Mouse (Mus musculus) liver, embryonic 15.5 days (tissue): Measurements from ENCODE around the gene Cd44. TPM values are rescaled to one million over a fixed set of nuclear protein-coding genes. Genes with fewer than 3 reads are reported as not detected.

Experiments used
- ATAC-seq: fragments of 200-750 bp; cut with Nextera tagmentation; 2 replicates; pipeline ENCODE4 v1.8.0; 2017; ENCODE audit warnings: moderate number of reproducible peaks, mild to moderate bottlenecking, moderate library complexity; ENCODE audit not compliant: insufficient read depth
- H3K27ac ChIP-seq: fragments of 300-500 bp; sonication (generic); replicated peaks from 2 replicates; pipeline ENCODE4 v1.5.1; 2015; ENCODE audit warnings: mild to moderate bottlenecking, inconsistent platforms
- H3K27me3 ChIP-seq: fragments of 300-500 bp; sonication (generic); 2 replicates; pipeline ENCODE4 v1.6.1; 2015; ENCODE audit warnings: mild to moderate bottlenecking, inconsistent platforms
- H3K36me3 ChIP-seq: fragments of 300-500 bp; sonication (generic); replicated peaks from 2 replicates; pipeline ENCODE4 v1.6.1; 2015; ENCODE audit warnings: moderate library complexity, mild to moderate bottlenecking, inconsistent platforms
- H3K4me1 ChIP-seq: fragments of 300-500 bp; sonication (generic); replicated peaks from 2 replicates; pipeline ENCODE4 v1.6.1; 2015; ENCODE audit warnings: inconsistent platforms
- H3K4me2 ChIP-seq: fragments of 300-500 bp; sonication (generic); 2 replicates; pipeline ENCODE4 v1.6.1; 2015; ENCODE audit warnings: moderate library complexity, mild to moderate bottlenecking, inconsistent platforms
- H3K4me3 ChIP-seq: fragments of 300-500 bp; sonication (generic); replicated peaks from 2 replicates; pipeline ENCODE4 v1.5.1; 2015; ENCODE audit warnings: mild to moderate bottlenecking, inconsistent platforms
- H3K9ac ChIP-seq: fragments of 300-500 bp; sonication (generic); 2 replicates; pipeline ENCODE4 v1.6.1; 2015; ENCODE audit warnings: moderate library complexity, mild to moderate bottlenecking, inconsistent platforms
- H3K9me3 ChIP-seq: fragments of 300-500 bp; sonication (generic); replicated peaks from 2 replicates; pipeline ENCODE4 v1.6.1; 2016; ENCODE audit warnings: inconsistent platforms
- WGBS: fragments of 180-500 bp; shearing (Covaris S2); methylation state at CpG from one replicate; pipeline ENCODE4 v1.1.7; 2015; ENCODE audit warnings: mixed read lengths; ENCODE audit not compliant: insufficient replicate concordance; 5-methylcytosine and 5-hydroxymethylcytosine counted together
- polyA plus RNA-seq: library from polyadenylated mRNA; unstranded; fragments of >200 nt; fragmentation: Nextera tagmentation; extraction: Ambion mirVana; gene quantifications from 2 replicates; pipeline ENCODE4 v1.2.1, GENCODE M21; 2015

Cd44 gene
- polyA plus RNA-seq, 1 experiment from 2014 or later = 15.5 TPM

DNA sequence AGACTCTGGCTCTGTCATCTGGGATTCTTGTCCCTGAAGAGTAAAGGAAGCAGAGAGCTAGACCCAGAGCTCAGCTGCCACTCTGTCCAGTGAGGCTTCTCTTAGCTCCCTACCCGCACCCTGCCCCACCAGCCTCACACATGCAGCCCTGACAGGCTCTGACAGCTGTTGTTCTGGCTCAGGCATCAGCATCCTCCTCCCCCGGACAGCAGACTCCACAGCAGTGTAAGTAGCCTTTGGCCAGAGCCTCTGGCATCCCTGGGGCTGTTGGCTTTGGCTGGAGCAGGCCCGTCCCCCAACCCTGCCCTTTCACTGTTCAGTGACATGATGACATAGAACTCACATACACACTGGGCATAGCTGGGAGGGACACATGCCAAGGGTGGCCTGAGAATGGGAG, 35.4 kb upstream of the Cd44 start:
- no peak overlapping the region for H3K9ac ChIP-seq
- no peak overlapping the region for H3K27ac ChIP-seq
- no peak overlapping the region for H3K4me3 ChIP-seq
- H3K36me3 ChIP-seq = no peaks in the 10 kb centered on the region
- no peaks in the 10 kb centered on the region for H3K9me3 ChIP-seq
- H3K27me3 ChIP-seq = no peaks in the 10 kb centered on the region
- H3K4me2 ChIP-seq = no peak overlapping the region
- H3K4me1 ChIP-seq = no peaks in the 10 kb centered on the region
- no peak for ATAC-seq
- WGBS = 48% methylated on average over 3 of the region's 3 CpGs

DNA sequence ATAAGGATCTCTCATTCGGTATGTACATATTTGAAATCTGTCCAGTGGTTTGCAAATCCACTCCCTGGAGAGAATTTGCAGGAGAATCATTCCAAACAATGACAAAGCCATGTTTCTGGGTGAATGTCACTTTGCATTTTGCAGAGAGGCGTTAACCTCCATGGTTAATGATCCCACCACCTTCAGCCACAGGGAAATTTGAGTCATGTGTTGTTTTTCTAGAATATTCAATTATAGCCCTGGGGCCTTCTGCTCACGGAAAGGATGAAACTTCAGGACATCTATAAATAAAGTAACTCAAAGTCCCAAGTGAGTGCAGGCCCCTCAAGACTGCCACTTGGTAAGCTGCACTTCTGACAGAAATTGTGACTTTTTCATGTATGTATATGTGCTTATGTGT, 33.4 kb upstream of the Cd44 start:
- Histone ChIP-seq H3K9ac (no peak overlapping the region), H3K4me1 (no peaks in the 10 kb centered on the region; the same call in 1 of the 2 replicates), H3K27me3 (no peaks in the 10 kb centered on the region), H3K36me3 (no peaks in the 10 kb centered on the region), H3K9me3 (no peaks in the 10 kb centered on the region), H3K27ac (no peak overlapping the region), H3K4me3 (no peak overlapping the region), H3K4me2 (no peak overlapping the region)
- no peak for ATAC-seq
- WGBS = 46% methylated on average over 3 of the region's 3 CpGs

DNA sequence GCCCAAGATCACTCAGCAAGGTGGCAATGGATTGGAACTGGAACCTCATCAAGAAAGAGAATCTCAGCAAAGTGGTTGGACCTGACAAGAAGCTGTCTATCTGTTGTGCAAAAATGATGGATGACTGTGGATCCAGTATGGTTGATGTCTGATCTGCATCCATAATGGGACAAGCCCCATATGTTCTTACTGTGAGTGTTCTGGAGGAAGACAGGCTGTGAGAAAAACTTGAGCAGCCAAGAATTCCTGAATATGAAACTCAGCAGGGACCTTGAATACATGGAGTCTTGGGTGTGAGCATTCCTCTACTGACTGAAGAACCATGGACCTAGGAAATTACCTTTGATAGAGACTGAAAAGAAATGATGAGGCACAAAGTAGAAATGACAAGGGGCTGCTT, 32.3 kb upstream of the Cd44 start:
- no peak overlapping the region for H3K4me2 ChIP-seq
- no peaks in the 10 kb centered on the region for H3K27me3 ChIP-seq
- H3K9ac ChIP-seq = no peak overlapping the region
- peaks cover 2% of the 10 kb centered on the region; the same call in 1 of the 2 replicates for H3K4me1 ChIP-seq
- H3K36me3 ChIP-seq = no peaks in the 10 kb centered on the region
- H3K27ac ChIP-seq = no peak overlapping the region
- no peak overlapping the region for H3K4me3 ChIP-seq
- ATAC-seq = no peak
- no peaks in the 10 kb centered on the region for H3K9me3 ChIP-seq

DNA sequence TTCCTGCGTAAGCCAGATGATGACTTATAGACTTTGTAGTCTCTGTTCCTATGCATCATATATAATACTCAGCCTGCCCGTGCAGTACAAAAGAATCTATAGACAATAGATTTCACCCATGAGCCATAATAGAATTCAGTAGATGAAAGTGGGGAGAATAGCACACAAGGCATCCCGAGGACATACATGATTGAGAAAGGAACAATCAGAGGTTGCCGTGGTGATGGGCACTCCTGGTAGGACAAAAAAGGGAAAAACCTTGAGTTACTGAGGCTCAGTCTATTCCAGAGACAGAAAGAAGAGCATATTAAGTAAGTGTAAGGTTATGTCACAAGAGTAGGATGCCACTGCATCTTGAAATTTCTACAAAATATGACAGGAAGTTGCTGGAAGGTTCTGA, 31.7 kb upstream of the Cd44 start:
- H3K4me2 ChIP-seq = no peak overlapping the region
- no peaks in the 10 kb centered on the region for H3K27me3 ChIP-seq
- peaks cover 4% of the 10 kb centered on the region; the same call in 1 of the 2 replicates for H3K4me1 ChIP-seq
- ATAC-seq = no peak
- H3K36me3 ChIP-seq = no peaks in the 10 kb centered on the region
- H3K4me3 ChIP-seq = no peak overlapping the region
- 63% methylated on average over 4 of the region's 4 CpGs for WGBS
- no peak overlapping the region for H3K9ac ChIP-seq
- H3K27ac ChIP-seq = no peak overlapping the region
- no peaks in the 10 kb centered on the region for H3K9me3 ChIP-seq

DNA sequence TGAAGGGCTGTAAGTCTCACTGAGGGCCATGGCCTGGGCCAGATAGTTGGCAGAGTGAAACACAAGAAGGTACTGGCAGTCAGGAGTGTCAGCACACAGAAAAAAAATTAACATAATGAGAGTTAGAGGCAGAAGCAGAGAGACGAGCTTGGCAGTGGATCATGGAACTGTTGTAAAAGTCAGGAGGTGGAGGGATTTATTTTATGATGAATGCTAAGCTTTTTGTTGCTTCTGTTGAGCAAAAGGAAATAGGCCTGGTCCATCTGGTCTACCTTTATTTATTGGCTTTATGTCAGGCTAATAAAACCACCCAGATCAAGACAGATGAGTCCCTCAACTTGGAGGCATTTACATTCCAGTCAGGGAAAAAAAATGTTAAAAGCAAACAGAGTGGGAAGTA, 31.2 kb upstream of the Cd44 start:
- Histone ChIP-seq H3K27me3 (no peaks in the 10 kb centered on the region), H3K27ac (no peak overlapping the region), H3K9me3 (no peaks in the 10 kb centered on the region), H3K4me1 (peaks cover 4% of the 10 kb centered on the region; the same call in 1 of the 2 replicates), H3K4me2 (no peak overlapping the region), H3K4me3 (no peak overlapping the region), H3K36me3 (no peaks in the 10 kb centered on the region), H3K9ac (no peak overlapping the region)
- 35% methylated on average over 1 of the region's 1 CpGs for WGBS
- ATAC-seq = no peak

DNA sequence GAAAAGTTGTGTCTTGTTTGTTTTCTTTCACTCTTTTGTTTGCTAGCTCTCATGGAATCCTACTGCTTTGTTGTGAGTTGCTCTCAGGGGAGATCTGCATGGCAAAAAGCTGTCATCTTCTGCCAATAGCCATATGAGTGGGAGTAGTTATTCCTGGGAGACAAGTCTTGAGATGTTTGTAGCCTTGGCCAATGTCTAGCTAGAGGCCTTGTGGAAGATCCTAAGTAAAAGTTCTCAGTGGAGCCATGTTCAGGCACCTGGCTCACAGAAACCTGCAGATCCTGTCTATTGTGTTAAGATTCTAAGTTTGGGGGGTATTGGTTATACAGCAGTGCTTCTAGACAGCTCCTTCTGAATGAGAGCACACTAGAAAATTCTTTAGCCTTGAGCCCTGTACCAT, 26.7 kb upstream of the Cd44 start:
- H3K36me3 ChIP-seq = no peaks in the 10 kb centered on the region
- no peak overlapping the region for H3K27ac ChIP-seq
- H3K9ac ChIP-seq = no peak overlapping the region
- H3K4me1 ChIP-seq = peaks cover 4% of the 10 kb centered on the region; the same call in 1 of the 2 replicates
- no peak for ATAC-seq
- H3K27me3 ChIP-seq = no peaks in the 10 kb centered on the region; the same call in 1 of the 2 replicates
- no peak overlapping the region for H3K4me2 ChIP-seq
- H3K9me3 ChIP-seq = no peaks in the 10 kb centered on the region
- no peak overlapping the region for H3K4me3 ChIP-seq

DNA sequence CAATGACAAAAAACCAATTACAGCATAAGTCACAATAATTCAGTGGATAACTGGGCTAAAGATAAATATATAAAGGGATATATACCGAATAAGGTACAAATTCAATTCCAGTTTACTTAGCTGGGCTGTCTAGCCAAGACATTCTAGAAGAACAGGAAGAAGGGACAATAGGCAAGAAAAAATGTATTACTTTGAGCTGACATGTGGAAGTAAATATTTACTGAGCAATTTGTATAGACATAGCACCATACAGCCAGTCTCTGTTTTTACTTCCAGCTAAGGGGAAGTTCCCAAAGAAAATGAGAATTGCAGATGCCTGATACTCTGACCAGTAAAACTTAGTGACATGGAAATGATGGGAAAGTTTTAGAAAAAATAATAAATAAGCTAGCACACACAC, 23.0 kb upstream of the Cd44 start:
- Histone ChIP-seq H3K4me1 (0 out of 2 replicates have a peak, but pooled peaks cover 4% of the 10 kb centered on the region), H3K9ac (no peak overlapping the region), H3K9me3 (no peaks in the 10 kb centered on the region), H3K4me2 (no peak overlapping the region), H3K27me3 (peaks cover 4% of the 10 kb centered on the region; the same call in 1 of the 2 replicates), H3K36me3 (no peaks in the 10 kb centered on the region), H3K27ac (no peak overlapping the region), H3K4me3 (no peak overlapping the region)
- 53% methylated on average over 1 of the region's 1 CpGs for WGBS
- no peak for ATAC-seq

DNA sequence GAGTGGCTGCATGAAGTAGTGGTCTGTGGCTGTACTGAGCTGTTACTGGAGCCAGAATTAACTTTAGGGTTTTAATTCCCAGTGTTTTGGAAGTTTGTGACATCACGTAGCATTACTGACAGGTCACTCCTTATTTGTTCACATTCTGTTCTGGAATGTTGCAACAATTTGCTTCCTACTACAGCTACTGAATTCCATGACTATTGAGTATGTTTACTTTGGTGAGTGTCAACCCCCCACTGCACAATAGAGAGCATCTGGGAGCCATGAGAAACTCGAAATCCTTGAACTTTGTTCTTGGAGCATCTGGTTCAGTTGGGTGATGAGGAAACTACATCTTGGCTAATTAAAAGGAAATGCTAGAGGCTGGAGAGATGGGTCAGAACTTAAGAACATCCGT, 22.2 kb upstream of the Cd44 start:
- no peaks in the 10 kb centered on the region for H3K36me3 ChIP-seq
- no peak overlapping the region for H3K4me3 ChIP-seq
- peaks cover 4% of the 10 kb centered on the region; the same call in 1 of the 2 replicates for H3K27me3 ChIP-seq
- no peak overlapping the region for H3K9ac ChIP-seq
- ATAC-seq = no peak
- no peak overlapping the region for H3K4me2 ChIP-seq
- H3K9me3 ChIP-seq = no peaks in the 10 kb centered on the region
- H3K27ac ChIP-seq = no peak overlapping the region
- WGBS = 56% methylated on average over 3 of the region's 3 CpGs
- H3K4me1 ChIP-seq = 0 out of 2 replicates have a peak, but pooled peaks cover under 1% of the 10 kb centered on the region

DNA sequence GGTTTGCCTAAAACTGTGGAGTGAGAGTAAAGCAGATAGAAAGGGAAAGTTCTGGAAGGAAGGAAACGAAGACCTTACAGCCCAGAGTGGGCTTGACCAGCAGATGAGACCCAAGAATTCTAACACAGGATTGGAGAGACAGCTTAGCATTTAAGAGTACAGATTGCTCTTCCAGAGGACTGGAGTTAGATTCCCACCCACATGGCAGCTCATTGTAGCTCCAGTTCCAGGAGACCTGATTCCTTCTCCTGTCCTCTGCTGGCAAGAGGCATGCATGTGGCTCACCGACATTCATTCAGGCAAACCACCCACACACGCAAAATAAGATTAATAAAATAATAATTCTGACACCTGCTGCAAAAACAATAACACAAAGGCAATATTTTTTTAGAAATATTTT, 20.6 kb upstream of the Cd44 start:
- Histone ChIP-seq H3K4me3 (no peak overlapping the region), H3K27me3 (peaks cover 4% of the 10 kb centered on the region; the same call in 1 of the 2 replicates), H3K9ac (no peak overlapping the region), H3K4me1 (no peaks in the 10 kb centered on the region), H3K4me2 (no peak overlapping the region), H3K27ac (no peak overlapping the region), H3K9me3 (no peaks in the 10 kb centered on the region), H3K36me3 (no peaks in the 10 kb centered on the region)
- no peak for ATAC-seq
- 72% methylated on average over 3 of the region's 3 CpGs for WGBS

DNA sequence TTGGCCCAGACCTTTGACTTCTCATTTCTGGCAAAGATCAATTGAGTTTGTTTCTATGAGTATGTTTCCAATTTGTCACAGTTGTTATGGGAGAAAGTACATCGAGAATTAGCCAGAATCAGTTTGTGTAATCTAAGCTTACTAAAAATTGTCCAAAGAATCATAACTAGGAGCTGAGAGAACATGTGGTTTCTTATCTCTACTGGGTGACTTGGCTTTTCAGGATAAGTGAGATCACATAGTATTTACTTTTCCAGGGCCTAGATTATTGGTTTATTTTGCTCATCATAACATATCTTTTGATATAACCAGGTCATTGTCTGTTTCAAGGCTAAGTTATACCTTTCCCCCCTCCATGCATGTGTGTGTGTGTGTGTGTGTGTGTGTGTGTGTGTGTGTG, 16.8 kb upstream of the Cd44 start:
- H3K9me3 ChIP-seq = no peaks in the 10 kb centered on the region
- no peak overlapping the region for H3K4me2 ChIP-seq
- no peak for ATAC-seq
- H3K27ac ChIP-seq = no peak overlapping the region
- H3K4me1 ChIP-seq = peaks cover 16% of the 10 kb centered on the region
- no peaks in the 10 kb centered on the region for H3K36me3 ChIP-seq
- H3K9ac ChIP-seq = no peak overlapping the region
- H3K27me3 ChIP-seq = 0 out of 2 replicates have a peak, but pooled peaks cover 4% of the 10 kb centered on the region
- 36% methylated on average over 1 of the region's 1 CpGs for WGBS
- H3K4me3 ChIP-seq = no peak overlapping the region

DNA sequence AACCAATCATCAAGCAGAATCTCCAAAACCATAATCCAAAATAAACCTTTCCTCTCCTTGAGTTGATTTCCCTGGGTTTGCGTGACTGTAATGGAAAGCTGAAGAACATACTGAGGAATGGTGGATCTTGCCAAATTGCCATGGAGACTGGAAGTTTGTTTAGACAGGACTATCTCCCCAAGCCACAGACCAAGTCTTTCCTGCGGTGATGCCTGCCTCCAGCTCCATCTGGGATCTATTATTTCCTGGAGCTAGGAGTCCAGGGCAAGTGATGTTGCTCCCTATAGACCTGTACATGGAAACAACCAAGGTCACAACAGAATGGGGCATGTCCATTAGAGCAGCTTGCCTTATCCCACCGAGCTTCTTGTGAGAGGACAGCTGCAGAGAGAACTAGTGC, 15.1 kb upstream of the Cd44 start:
- WGBS = 47% methylated on average over 3 of the region's 3 CpGs
- Histone ChIP-seq H3K9me3 (no peaks in the 10 kb centered on the region), H3K4me1 (peaks cover 19% of the 10 kb centered on the region), H3K4me2 (no peak overlapping the region), H3K4me3 (no peak overlapping the region), H3K9ac (no peak overlapping the region), H3K27me3 (0 out of 2 replicates have a peak, but pooled peaks cover 4% of the 10 kb centered on the region), H3K36me3 (no peaks in the 10 kb centered on the region), H3K27ac (no peak overlapping the region)
- no peak for ATAC-seq

DNA sequence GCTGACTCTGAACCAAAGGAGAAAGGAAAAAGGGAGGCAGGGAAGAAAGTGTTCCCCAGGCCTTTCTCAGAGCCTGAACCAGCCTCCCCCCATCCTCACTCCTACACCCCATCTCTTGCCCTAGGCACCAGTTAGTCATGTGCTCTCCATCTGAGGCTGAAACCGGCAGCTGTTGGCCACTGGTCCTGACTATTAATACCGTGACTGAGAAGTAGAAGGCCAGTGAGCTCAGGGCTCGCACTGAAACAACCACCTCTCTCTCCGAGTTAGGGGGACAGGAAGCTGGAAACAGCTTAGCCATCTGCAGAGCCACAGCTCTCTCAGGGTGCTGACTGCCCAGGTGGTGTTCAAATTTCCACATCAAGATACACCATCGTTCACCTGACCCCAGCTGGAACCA, 13.2 kb upstream of the Cd44 start:
- H3K4me2 ChIP-seq = no peak overlapping the region
- ATAC-seq = no peak
- no peak overlapping the region for H3K27ac ChIP-seq
- H3K4me3 ChIP-seq = no peak overlapping the region
- peaks cover 19% of the 10 kb centered on the region for H3K4me1 ChIP-seq
- H3K9me3 ChIP-seq = no peaks in the 10 kb centered on the region
- WGBS = 52% methylated on average over 5 of the region's 5 CpGs
- no peaks in the 10 kb centered on the region for H3K27me3 ChIP-seq
- no peak overlapping the region for H3K9ac ChIP-seq
- H3K36me3 ChIP-seq = no peaks in the 10 kb centered on the region
